Mouse (Mus musculus) naive thymus-derived CD4-positive, alpha-beta T cell, adult 5 months (primary cell): ENCODE data around the gene Emc8. TPM values are rescaled to one million over a fixed set of nuclear protein-coding genes. Genes with fewer than 3 reads are reported as not detected.

Experiments
- polyA plus RNA-seq: library from polyadenylated mRNA; unstranded; fragments of 100-300 nt; shearing (Covaris generic); gene quantifications from one replicate; pipeline ENCODE4 v1.2.1, GENCODE M21; 2017

Gene Emc8
- 47.7 TPM for polyA plus RNA-seq

GRCm38 (mm10) chr8:120668374-120668905 lies at the start of gene Emc8:
Emc8 (minus strand) TSS chr8:120668573.

GRCm38 (mm10) chr8:120667561-120668373 lies 606 bp downstream of the Emc8 start, which contains the start of the genes Gm27021 and Cox4i1:
Gm27021 (minus strand) TSS chr8:120668079.
Cox4i1 (plus strand) TSS chr8:120668222.

GRCm38 (mm10) chr8:120647532-120647931 lies 20.8 kb downstream of the Emc8 start, which contains the start of gene 1190005I06Rik:
1190005I06Rik (minus strand) TSS chr8:120647632.

Other genes starting within 250 kb of the Emc8 start
- gene Gins2, start 79.3 kb downstream of the Emc8 start, polyA plus RNA-seq, result 3.3 TPM
- gene 1190005I06Rik, start 20.9 kb downstream of the Emc8 start, polyA plus RNA-seq, result not detected
- gene Gm27021, start 494 bp downstream of the Emc8 start, polyA plus RNA-seq, result not detected
- gene Cox4i1, start 351 bp downstream of the Emc8 start, polyA plus RNA-seq, result 700 TPM
- gene Irf8, start 67.8 kb upstream of the Emc8 start, polyA plus RNA-seq, result 9.9 TPM